Mouse (Mus musculus) kidney, embryonic 14.5 days (tissue): ENCODE measurements around the gene Psen2. TPM values are rescaled to one million over a fixed set of nuclear protein-coding genes. Genes with fewer than 3 reads are reported as not detected.
A peak's percentile ranks its signal among the peaks of the same experiment; 100 is the strongest.

Experiments used
- ATAC-seq: fragments of 200-750 bp; cut with Nextera tagmentation; 2 replicates; pipeline ENCODE4 v1.8.0; 2017; ENCODE audit warnings: moderate number of reproducible peaks, mild to moderate bottlenecking, moderate TSS enrichment, moderate library complexity; ENCODE audit not compliant: low FRiP score, low TSS enrichment
- H3K27ac ChIP-seq: fragments of 300-500 bp; sonication (generic); 2 replicates; pipeline ENCODE4 v1.5.1; 2014; ENCODE audit warnings: low read depth, mild to moderate bottlenecking, low read length, moderate library complexity, mixed read lengths
- H3K27me3 ChIP-seq: fragments of 300-500 bp; sonication (generic); 2 replicates; pipeline ENCODE4 v1.6.1; 2014; ENCODE audit warnings: mild to moderate bottlenecking, low read length; ENCODE audit not compliant: control insufficient read depth, insufficient read depth
- H3K36me3 ChIP-seq: fragments of 300-500 bp; sonication (generic); 2 replicates; pipeline ENCODE4 v1.6.1; 2014; ENCODE audit warnings: low read length, mixed read lengths; ENCODE audit not compliant: control insufficient read depth, insufficient read depth
- H3K4me1 ChIP-seq: fragments of 300-500 bp; sonication (generic); 2 replicates; pipeline ENCODE4 v1.6.1; 2014; ENCODE audit warnings: low read length, mixed read lengths; ENCODE audit not compliant: control insufficient read depth, insufficient read depth
- H3K4me2 ChIP-seq: fragments of 300-500 bp; sonication (generic); replicated peaks from 2 replicates; pipeline ENCODE4 v1.6.1; 2014; ENCODE audit warnings: low read depth, mild to moderate bottlenecking, low read length
- H3K4me3 ChIP-seq: fragments of 300-500 bp; sonication (generic); 2 replicates; pipeline ENCODE4 v1.5.1; 2014; ENCODE audit warnings: mild to moderate bottlenecking, low read length
- H3K9ac ChIP-seq: fragments of 300-500 bp; sonication (generic); 2 replicates; pipeline ENCODE4 v1.6.1; 2014; ENCODE audit warnings: low read depth, mild to moderate bottlenecking, low read length, moderate library complexity
- H3K9me3 ChIP-seq: fragments of 300-500 bp; sonication (generic); 2 replicates; pipeline ENCODE4 v1.6.1; 2016; ENCODE audit warnings: low read length; ENCODE audit not compliant: control insufficient read depth
- WGBS: fragments of 180-500 bp; shearing (Covaris S2); extraction: QIAGEN DNeasy Blood & Tissue Kit; methylation state at CpG from one replicate; pipeline ENCODE4 v1.1.7; 2014; 5-methylcytosine and 5-hydroxymethylcytosine counted together
- polyA plus RNA-seq: library from polyadenylated mRNA; unstranded; fragments of >200 nt; fragmentation: Nextera tagmentation; extraction: Ambion mirVana; gene quantifications from 2 replicates; pipeline ENCODE4 v1.2.1, GENCODE M21; 2014

Gene Psen2
- polyA plus RNA-seq, 1 experiment from 2014 or later: 15.4 TPM

DNA sequence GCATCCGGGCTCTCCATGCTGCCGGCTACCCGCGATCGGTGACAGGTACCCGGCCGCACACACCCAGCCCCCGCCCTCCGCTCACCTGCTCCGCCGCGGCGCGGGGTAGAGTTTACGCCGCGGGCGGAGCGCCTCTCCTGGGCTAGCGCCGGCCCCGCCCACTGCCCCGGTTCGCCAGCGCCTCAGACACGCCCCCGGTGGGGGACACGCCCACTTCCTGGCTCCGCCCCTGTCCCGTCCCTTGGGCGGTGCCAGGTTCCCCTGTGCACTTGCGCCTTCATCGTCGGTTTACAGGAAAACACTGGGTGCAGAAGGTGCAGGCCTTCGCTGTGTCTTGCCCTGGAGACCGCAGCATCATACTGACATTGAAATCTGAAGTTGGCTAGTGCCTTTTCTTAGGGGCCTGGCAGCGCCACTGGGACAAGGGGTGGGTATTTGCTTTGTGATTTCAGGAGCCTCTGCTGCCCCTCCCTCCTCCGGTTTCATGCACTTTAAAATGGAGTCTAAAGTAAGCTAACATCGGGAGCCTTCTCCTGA is 7.0 kb downstream of the Psen2 start:
- no peaks in the 10 kb centered on the region for H3K27me3 ChIP-seq
- H3K36me3 ChIP-seq: no peaks in the 10 kb centered on the region
- peak overlapping the region; percentile 89 for H3K4me3 ChIP-seq
- peak; percentile 95 for ATAC-seq
- under 1% methylated on average over 37 of the region's 39 CpGs for WGBS
- H3K4me1 ChIP-seq: 0 out of 2 replicates have a peak, but pooled peaks cover 10% of the 10 kb centered on the region
- no peaks in the 10 kb centered on the region for H3K9me3 ChIP-seq
- H3K9ac ChIP-seq: peak overlapping the region; percentile 76
- peak overlapping the region; percentile 82 for H3K4me2 ChIP-seq
- peak overlapping the region; percentile 71 for H3K27ac ChIP-seq

DNA sequence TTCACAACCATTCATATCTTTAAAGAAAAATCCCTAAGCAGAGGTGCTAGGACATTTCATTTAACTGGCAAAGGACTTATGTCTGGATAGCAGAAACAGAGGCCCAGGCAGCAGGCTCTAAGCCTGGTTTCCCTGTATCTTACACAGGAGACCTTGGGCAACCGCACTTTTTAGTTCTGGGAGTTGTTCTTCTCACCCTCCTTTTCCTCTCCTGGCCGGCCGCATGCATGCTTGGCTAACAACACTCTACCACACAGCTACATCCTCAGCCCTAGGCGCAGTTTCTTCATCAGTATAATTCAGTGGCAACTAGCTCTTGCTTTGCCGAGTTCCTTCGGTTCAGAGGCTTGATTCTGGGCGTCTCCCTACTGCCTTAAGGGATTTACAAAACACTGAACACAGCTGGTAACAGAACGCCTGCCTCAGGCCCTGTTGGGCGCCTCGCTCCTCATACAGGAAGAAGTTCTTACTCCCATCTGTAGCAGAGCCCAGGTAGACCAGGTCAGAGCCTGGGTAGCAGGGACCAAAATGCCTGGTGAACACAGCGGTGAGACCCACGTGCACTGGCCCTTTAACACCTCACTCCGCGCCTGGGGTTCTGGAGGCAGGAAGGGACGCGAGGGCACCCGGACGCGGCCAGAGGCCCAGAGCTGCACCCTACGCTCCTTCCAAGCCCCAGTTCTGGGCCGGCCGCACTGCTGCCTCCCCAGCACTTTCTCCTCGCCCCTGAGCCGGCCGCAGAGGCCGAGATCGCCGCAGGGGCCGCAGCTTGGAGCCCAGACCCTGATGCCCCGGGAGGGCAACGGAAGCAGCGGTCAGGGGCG is 7.7 kb downstream of the Psen2 start:
- ATAC-seq: peak; percentile 62
- 2% methylated on average over 33 of the region's 33 CpGs for WGBS

DNA sequence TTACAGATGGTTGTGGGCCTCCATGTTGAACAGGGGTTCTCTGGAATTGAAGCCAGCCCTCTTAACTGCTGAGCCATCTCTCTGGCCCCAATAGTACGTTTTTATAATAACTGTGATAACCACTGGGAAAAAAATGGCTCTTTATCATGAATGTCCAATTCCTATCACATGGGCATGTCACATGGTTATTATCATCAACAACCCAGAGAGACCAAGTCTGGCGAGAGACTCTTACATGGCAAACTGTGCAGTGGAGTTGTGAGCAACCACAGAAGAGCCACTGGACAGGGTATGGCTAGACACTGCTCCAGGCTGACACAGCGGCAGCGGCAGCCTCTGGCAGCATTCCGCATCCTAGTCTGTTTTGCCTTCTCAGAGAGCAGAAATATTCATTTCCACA is 8.9 kb downstream of the Psen2 start:
- WGBS: 85% methylated on average over 5 of the region's 5 CpGs
- no peak for ATAC-seq

More for the DNA sequence above, 7.7 kb downstream of the Psen2 start:
- Histone ChIP-seq H3K4me1 (0 out of 2 replicates have a peak, but pooled peaks cover 10% of the 10 kb centered on the region), H3K9ac (peak overlapping the region; percentile 76), H3K27ac (peak overlapping the region; percentile 55; the same call in 1 of the 2 replicates), H3K4me2 (peak overlapping the region; percentile 82), H3K27me3 (no peaks in the 10 kb centered on the region), H3K4me3 (peak overlapping the region; percentile 89), H3K9me3 (no peaks in the 10 kb centered on the region), H3K36me3 (no peaks in the 10 kb centered on the region)

DNA sequence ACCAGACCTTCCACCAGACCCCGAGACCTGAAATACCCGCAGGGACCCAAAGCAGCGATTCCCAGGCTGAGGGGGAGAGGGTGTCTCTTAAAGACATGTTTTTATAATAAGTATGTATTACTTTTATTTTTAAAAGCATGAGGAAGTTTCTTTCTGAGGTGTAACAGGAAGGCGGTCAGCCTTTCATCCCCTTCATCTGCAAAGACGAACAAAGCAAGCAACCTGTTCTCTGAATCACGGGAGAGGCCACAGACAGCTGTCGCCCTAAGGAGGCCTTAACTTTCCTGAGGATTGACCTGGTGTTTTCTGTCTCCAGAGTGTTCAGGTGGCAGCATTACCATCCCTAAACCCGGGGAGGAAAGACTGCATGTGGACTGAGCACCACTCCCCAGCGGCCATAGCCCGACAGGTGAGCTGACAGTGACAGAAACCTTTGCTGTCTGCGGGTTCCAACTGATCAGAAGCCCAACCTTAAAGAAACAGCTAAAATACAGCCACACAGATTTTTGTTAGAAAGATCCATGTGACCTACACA is 10.5 kb downstream of the Psen2 start:
- H3K4me1 ChIP-seq: peaks cover 20% of the 10 kb centered on the region; the same call in 1 of the 2 replicates
- H3K27ac ChIP-seq: no peak overlapping the region
- no peaks in the 10 kb centered on the region for H3K36me3 ChIP-seq
- WGBS: 83% methylated on average over 11 of the region's 11 CpGs
- H3K4me2 ChIP-seq: no peak overlapping the region
- no peak for ATAC-seq
- no peaks in the 10 kb centered on the region for H3K27me3 ChIP-seq
- H3K9me3 ChIP-seq: no peaks in the 10 kb centered on the region
- H3K4me3 ChIP-seq: no peak overlapping the region
- no peak overlapping the region for H3K9ac ChIP-seq

More for the DNA sequence above, 8.9 kb downstream of the Psen2 start:
- no peaks in the 10 kb centered on the region for H3K27me3 ChIP-seq
- H3K27ac ChIP-seq: no peak overlapping the region
- H3K4me1 ChIP-seq: peaks cover 20% of the 10 kb centered on the region; the same call in 1 of the 2 replicates
- no peaks in the 10 kb centered on the region for H3K36me3 ChIP-seq
- no peak overlapping the region for H3K4me2 ChIP-seq
- H3K9ac ChIP-seq: no peak overlapping the region
- no peak overlapping the region for H3K4me3 ChIP-seq
- H3K9me3 ChIP-seq: no peaks in the 10 kb centered on the region

DNA sequence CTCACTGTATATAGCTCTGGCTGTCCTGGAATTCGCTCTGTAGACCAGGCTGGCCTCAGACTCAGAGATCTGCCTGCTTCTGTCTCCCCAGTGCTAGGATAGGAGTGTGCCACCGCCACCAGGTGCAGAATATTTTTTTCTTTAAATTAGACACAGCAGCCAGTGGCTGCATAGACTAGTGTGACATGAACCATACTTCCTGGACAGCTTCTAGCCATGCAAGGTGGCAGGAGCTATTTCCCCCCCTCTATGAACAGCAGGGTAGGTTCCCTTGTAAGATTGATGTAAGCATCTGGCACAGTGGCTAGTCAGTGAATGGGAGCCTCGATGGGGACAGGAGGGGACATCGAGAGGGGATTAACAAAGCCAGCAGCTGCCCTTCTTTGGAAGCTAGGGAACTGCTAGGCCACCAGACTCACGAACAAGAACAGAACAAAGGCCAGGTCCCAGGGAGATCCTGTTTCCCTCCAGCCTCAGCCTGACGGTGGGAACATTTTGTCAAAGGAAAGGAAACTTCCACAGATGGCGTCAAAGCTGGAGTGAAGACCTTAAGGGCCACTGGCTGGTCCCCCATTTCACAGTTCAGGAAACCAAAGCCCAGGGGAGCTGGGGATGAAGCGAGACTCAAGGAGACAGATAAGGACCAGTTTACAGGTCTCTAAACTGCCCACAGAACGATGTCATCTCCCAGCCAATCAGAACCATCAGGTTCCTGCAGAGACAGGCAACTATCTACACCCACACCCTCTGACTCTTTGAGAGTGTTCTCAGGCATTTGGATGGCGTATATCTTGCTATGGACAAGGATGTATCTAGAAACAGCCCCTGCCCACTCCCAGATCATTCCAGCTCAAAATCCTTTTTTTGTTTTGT is 11.8 kb downstream of the Psen2 start:
- no peak overlapping the region for H3K4me3 ChIP-seq
- 66% methylated on average over 10 of the region's 10 CpGs for WGBS
- no peak overlapping the region for H3K9ac ChIP-seq
- no peaks in the 10 kb centered on the region for H3K9me3 ChIP-seq
- no peak overlapping the region for H3K27ac ChIP-seq
- H3K4me2 ChIP-seq: no peak overlapping the region
- ATAC-seq: no peak
- H3K27me3 ChIP-seq: no peaks in the 10 kb centered on the region
- peaks cover 17% of the 10 kb centered on the region; the same call in 1 of the 2 replicates for H3K4me1 ChIP-seq
- H3K36me3 ChIP-seq: no peaks in the 10 kb centered on the region

DNA sequence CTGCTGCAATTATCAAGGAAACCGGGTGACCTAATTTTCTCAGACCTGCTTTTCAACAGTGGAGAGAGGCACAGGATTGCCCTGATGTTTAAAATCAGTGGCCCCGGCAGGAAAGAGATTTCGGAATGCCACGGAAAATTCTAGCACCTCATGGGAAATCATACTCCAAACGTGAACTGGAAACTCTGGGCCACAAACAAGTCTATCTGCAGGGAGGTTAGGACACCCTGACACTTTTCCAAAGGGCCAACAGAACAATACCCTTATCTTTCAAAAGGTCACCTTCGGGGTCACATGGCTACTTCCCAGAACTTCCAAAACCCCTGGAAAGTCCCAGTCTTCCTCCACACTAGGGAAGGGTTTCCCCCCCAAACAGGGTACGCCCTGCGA is 12.8 kb downstream of the Psen2 start:
- H3K4me2 ChIP-seq: no peak overlapping the region; the same call in 1 of the 2 replicates
- H3K27ac ChIP-seq: no peak overlapping the region
- no peak overlapping the region for H3K9ac ChIP-seq
- no peaks in the 10 kb centered on the region for H3K36me3 ChIP-seq
- peaks cover 16% of the 10 kb centered on the region; the same call in 1 of the 2 replicates for H3K4me1 ChIP-seq
- no peak overlapping the region for H3K4me3 ChIP-seq
- WGBS: 66% methylated on average over 8 of the region's 8 CpGs
- H3K9me3 ChIP-seq: no peaks in the 10 kb centered on the region
- no peaks in the 10 kb centered on the region for H3K27me3 ChIP-seq
- no peak for ATAC-seq

DNA sequence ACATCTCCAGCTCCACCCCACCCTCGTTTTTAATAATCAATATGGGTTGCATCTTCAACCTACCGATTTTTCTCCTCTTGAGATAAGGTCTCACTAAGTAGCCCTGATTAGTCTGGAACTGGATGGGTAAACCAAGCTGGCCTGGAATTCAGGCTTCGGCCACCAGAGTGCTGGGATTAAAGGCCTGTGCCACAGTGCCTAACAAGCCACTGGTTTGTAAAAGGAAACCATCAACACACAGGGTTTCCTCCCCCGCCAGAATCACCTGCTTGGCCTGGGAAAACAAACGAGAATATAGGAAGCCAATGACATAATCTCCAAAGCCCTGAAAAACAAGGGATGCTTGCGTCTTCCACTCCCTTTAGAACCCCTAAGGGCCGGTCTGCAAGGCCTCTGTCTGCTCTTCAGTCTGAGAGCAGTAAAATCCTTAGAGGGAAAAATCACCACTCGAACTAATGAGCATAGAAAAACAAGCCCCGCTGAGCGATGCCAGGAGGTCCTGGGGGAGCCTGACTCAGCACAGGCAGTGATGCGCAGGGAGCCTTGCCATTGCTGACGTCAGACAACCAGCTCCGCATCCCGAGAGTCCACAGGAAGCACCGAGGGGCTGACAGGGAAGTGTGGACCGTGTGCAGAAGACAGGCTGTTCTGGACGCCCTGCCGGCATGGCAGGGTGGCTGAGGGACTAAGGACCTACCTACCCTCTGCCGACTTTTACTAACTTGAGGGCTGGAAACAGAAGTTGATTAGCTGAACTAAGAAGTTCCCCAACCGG is 13.4 kb downstream of the Psen2 start:
- H3K9me3 ChIP-seq: no peaks in the 10 kb centered on the region
- peaks cover 10% of the 10 kb centered on the region; the same call in 1 of the 2 replicates for H3K4me1 ChIP-seq
- peak; percentile 79 for ATAC-seq
- H3K4me2 ChIP-seq: peak overlapping the region; percentile 19; the same call in 1 of the 2 replicates
- H3K4me3 ChIP-seq: no peak overlapping the region
- no peaks in the 10 kb centered on the region for H3K36me3 ChIP-seq
- 19% methylated on average over 20 of the region's 20 CpGs for WGBS
- H3K9ac ChIP-seq: no peak overlapping the region
- no peak overlapping the region for H3K27ac ChIP-seq
- H3K27me3 ChIP-seq: no peaks in the 10 kb centered on the region

DNA sequence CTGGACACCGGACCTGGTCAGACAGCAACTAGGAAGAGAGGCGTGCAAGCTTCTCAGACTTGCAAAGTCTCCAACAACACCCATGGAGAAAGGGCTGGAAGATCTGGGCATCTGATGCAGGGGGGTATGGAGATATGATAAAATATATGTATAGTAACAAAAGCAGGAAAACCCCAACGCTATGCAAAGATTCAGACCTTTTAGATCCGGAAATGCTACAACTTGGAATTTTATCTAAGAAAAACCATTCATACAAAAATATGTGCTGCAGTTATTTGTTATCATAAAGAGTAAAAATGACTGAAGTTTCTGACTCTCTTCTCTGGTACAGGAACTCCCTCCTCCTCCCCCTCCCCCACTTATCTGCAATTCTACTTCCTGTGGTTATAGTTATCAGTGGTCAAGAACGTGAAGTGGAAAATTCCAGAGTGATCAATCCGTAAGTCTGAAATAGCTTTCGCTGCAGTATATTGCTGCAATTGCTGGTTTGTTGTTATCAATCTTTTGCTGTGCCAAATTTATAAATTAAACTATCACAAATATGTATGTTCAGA is 14.6 kb downstream of the Psen2 start:
- Histone ChIP-seq H3K4me3 (no peak overlapping the region), H3K27me3 (no peaks in the 10 kb centered on the region), H3K9me3 (no peaks in the 10 kb centered on the region), H3K36me3 (no peaks in the 10 kb centered on the region), H3K27ac (no peak overlapping the region), H3K4me2 (no peak overlapping the region), H3K9ac (no peak overlapping the region), H3K4me1 (peaks cover 10% of the 10 kb centered on the region; the same call in 1 of the 2 replicates)
- no peak for ATAC-seq
- 83% methylated on average over 7 of the region's 7 CpGs for WGBS
